Mouse (Mus musculus) stomach, postnatal 0 days (tissue): Measurements from ENCODE around the gene Col27a1.

Experiments used
- CTCF ChIP-seq: IDR thresholded peaks from 2 replicates; pipeline ENCODE4 v1.5.1; 2016; ENCODE audit warnings: antibody characterized with exemption, low read depth, mild to moderate bottlenecking, moderate library complexity
- EP300 ChIP-seq: optimal IDR thresholded peaks from 2 replicates; pipeline ENCODE3; 2016; ENCODE audit warnings: antibody characterized with exemption

DNA sequence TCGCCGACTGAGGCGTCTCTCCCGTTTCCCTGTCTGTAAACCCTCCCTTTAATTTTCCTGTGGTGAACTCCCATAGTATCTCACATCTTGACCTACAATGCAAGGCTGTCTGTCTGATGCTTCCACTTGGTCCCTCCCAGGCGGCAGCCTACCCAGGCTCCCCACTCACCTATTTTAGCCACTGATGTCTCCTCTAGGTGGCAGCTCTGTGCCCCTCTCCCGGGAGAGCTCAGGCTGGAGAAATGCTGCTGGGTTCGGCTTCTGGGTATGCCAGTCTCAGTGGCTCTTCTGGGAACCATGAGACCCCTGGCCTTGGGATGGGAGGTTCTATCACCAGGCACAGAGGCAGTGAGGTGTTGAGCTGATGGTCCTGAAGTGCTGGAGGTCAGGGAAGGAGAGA is 163.7 kb downstream of the Col27a1 start:
- TF ChIP-seq CTCF (peak; percentile 57), EP300 (no peak)
